Comparison of ENCODE assay signal across 13 mouse cellular contexts in genomic region chr6:122743353-122743752, GRCm38 (mm10). TPM values are rescaled to one million over a fixed set of nuclear protein-coding genes. Genes with fewer than 3 reads are reported as not detected.
DNase-seq lines count a peak whose midpoint lies in the region; ATAC-seq and TF ChIP-seq lines count a peak whose summit lies in the region.
"Had no signal": no experiment of that assay in that cellular context is flagged by ENCODE, and none has a peak within 500 bp of the region (broad histone marks: within the 10 kb centered on the region; RNA-seq: fewer than 3 reads in every experiment).

No protein-coding gene starts in this region.

- no peaks in the 10 kb centered on the region for H3K9me3 ChIP-seq in embryonic facial prominence, embryonic 13.5 days
- no peaks in the 10 kb centered on the region for H3K9me3 ChIP-seq in embryonic facial prominence, embryonic 10.5 days
- H3K9me3 ChIP-seq in hindbrain, postnatal 0 days (ENCODE audit: low read length) = no peaks in the 10 kb centered on the region
- no peaks in the 10 kb centered on the region for H3K9me3 ChIP-seq in intestine, embryonic 15.5 days
- H3K9me3 ChIP-seq: G1E; liver, embryonic 15.5 days had no signal

- DNase-seq in embryonic facial prominence, embryonic 10.5 days (ENCODE audit: low spot score) = no peak
- DNase-seq in thymus, postnatal 14 days = peak; percentile 36
- DNase-seq in thymus, postnatal 10 days (ENCODE audit: low spot score in 2 of 2) = no peak
- peak; percentile 11 for DNase-seq in hindbrain, postnatal 0 days (ENCODE audit: low spot score)
- DNase-seq in yolk sac, embryonic 10.5 days (ENCODE audit: low spot score) = peak; percentile 71
- no peak for DNase-seq in layer of hippocampus, adult 9-11 months
- DNase-seq: adrenal gland, postnatal 10 days; kidney, adult 11 months had no signal

- TF ChIP-seq CTCF in hindbrain, postnatal 0 days (IDR thresholded peaks at IDR 0.05; ENCODE audit: low read depth) = no peak

- 15% methylated on average over 11 of the region's 11 CpGs for WGBS in embryonic facial prominence, embryonic 13.5 days
- WGBS in embryonic facial prominence, embryonic 10.5 days = 14% methylated on average over 11 of the region's 11 CpGs
- 24% methylated on average over 11 of the region's 11 CpGs for WGBS in hindbrain, postnatal 0 days
- WGBS in intestine, embryonic 15.5 days = 34% methylated on average over 11 of the region's 11 CpGs

- H3K27me3 ChIP-seq in embryonic facial prominence, embryonic 13.5 days = peaks cover 54% of the 10 kb centered on the region
- peaks cover 57% of the 10 kb centered on the region for H3K27me3 ChIP-seq in embryonic facial prominence, embryonic 10.5 days (replicated peaks; ENCODE audit: low read depth, poor library complexity, severe bottlenecking)
- no peaks in the 10 kb centered on the region for H3K27me3 ChIP-seq in hindbrain, postnatal 0 days (ENCODE audit: insufficient read depth, low read length)
- H3K27me3 ChIP-seq in intestine, embryonic 15.5 days (replicated peaks) = 0 out of 2 replicates have a peak, but pooled peaks cover 3% of the 10 kb centered on the region

- no peak for ATAC-seq in embryonic facial prominence, embryonic 13.5 days (ENCODE audit: insufficient number of reproducible peaks, insufficient read depth, low FRiP score, low TSS enrichment, low read depth)
- ATAC-seq in hindbrain, postnatal 0 days = peak; percentile 39; the same call in 1 of the 2 replicates
- no peak for ATAC-seq in intestine, embryonic 15.5 days

- H3K9ac ChIP-seq in embryonic facial prominence, embryonic 13.5 days = no peak overlapping the region
- H3K9ac ChIP-seq in hindbrain, postnatal 0 days (replicated peaks; ENCODE audit: low read length) = no peak overlapping the region
- H3K9ac ChIP-seq in intestine, embryonic 15.5 days = no peak overlapping the region
- H3K9ac ChIP-seq: liver, embryonic 15.5 days had no signal

- no peak overlapping the region for H3K4me3 ChIP-seq in embryonic facial prominence, embryonic 13.5 days
- H3K4me3 ChIP-seq in embryonic facial prominence, embryonic 10.5 days = no peak overlapping the region
- H3K4me3 ChIP-seq in hindbrain, postnatal 0 days (ENCODE audit: low read length) = no peak overlapping the region
- no peak overlapping the region for H3K4me3 ChIP-seq in intestine, embryonic 15.5 days (replicated peaks)
- H3K4me3 ChIP-seq: liver, embryonic 15.5 days had no signal

- peaks cover 19% of the 10 kb centered on the region for H3K4me1 ChIP-seq in embryonic facial prominence, embryonic 13.5 days
- H3K4me1 ChIP-seq in embryonic facial prominence, embryonic 10.5 days = peaks cover 25% of the 10 kb centered on the region
- 0 out of 2 replicates have a peak, but pooled peaks cover 7% of the 10 kb centered on the region for H3K4me1 ChIP-seq in hindbrain, postnatal 0 days (ENCODE audit: insufficient read depth, low read length)
- H3K4me1 ChIP-seq in intestine, embryonic 15.5 days (replicated peaks) = 0 out of 2 replicates have a peak, but pooled peaks cover 9% of the 10 kb centered on the region

- no peak overlapping the region for H3K27ac ChIP-seq in embryonic facial prominence, embryonic 13.5 days
- H3K27ac ChIP-seq in embryonic facial prominence, embryonic 10.5 days (replicated peaks) = no peak overlapping the region
- no peak overlapping the region for H3K27ac ChIP-seq in hindbrain, postnatal 0 days
- no peak overlapping the region for H3K27ac ChIP-seq in intestine, embryonic 15.5 days
- H3K27ac ChIP-seq: liver, embryonic 15.5 days; stomach, postnatal 0 days had no signal

- H3K36me3 ChIP-seq in embryonic facial prominence, embryonic 13.5 days = no peaks in the 10 kb centered on the region
- H3K36me3 ChIP-seq in embryonic facial prominence, embryonic 10.5 days (replicated peaks) = no peaks in the 10 kb centered on the region
- H3K36me3 ChIP-seq in hindbrain, postnatal 0 days (ENCODE audit: insufficient read depth, low read length) = no peaks in the 10 kb centered on the region
- H3K36me3 ChIP-seq in intestine, embryonic 15.5 days = no peaks in the 10 kb centered on the region
- H3K36me3 ChIP-seq: liver, embryonic 15.5 days had no signal

- 0 out of 2 replicates have a peak overlapping the region, but pooled peaks have one; percentile 74 for H3K4me2 ChIP-seq in embryonic facial prominence, embryonic 13.5 days
- peak overlapping the region; percentile 8; the same call in 1 of the 2 replicates for H3K4me2 ChIP-seq in hindbrain, postnatal 0 days (ENCODE audit: low read depth, low read length)
- no peak overlapping the region for H3K4me2 ChIP-seq in intestine, embryonic 15.5 days (replicated peaks)

RNA-seq across cellular contexts. Expression of gene Nanog, which starts 36.1 kb away (rescaled TPM):
- 0.27 and 0.51 TPM in 2 replicates for polyA plus RNA-seq in embryonic facial prominence, embryonic 13.5 days (2015; fragmentation: Nextera tagmentation; extraction: Ambion mirVana)
- polyA plus RNA-seq in embryonic facial prominence, embryonic 10.5 days (2016; fragmentation: Nextera tagmentation; extraction: Ambion mirVana) = 0.26 TPM in 1 of 2 replicates, not detected in the other
- total RNA-seq in hindbrain, postnatal 0 days (2014; rRNA removed) = not detected in 2 replicates
- 0.15 and 0.16 TPM in 2 replicates for polyA plus RNA-seq in hindbrain, postnatal 0 days (2015; fragmentation: Nextera tagmentation; extraction: Ambion mirVana)
- 0.20 and 0.21 TPM in 2 replicates for polyA plus RNA-seq in intestine, embryonic 15.5 days (2015; fragmentation: Nextera tagmentation; extraction: Ambion mirVana)
- total RNA-seq: adrenal gland, postnatal 10 days had no signal
- polyA plus RNA-seq: G1E; liver, embryonic 15.5 days had no signal

RNA-seq across cellular contexts. Expression of gene Slc2a3, which starts 58.1 kb away (rescaled TPM):
- 37.0 and 38.4 TPM in 2 replicates for polyA plus RNA-seq in embryonic facial prominence, embryonic 13.5 days (2015; fragmentation: Nextera tagmentation; extraction: Ambion mirVana)
- polyA plus RNA-seq in embryonic facial prominence, embryonic 10.5 days (2016; fragmentation: Nextera tagmentation; extraction: Ambion mirVana) = 55.4 and 68.4 TPM in 2 replicates
- total RNA-seq in hindbrain, postnatal 0 days (2014; rRNA removed) = 108 and 129 TPM in 2 replicates
- polyA plus RNA-seq in hindbrain, postnatal 0 days (2015; fragmentation: Nextera tagmentation; extraction: Ambion mirVana) = 48.9 and 49.7 TPM in 2 replicates
- polyA plus RNA-seq in intestine, embryonic 15.5 days (2015; fragmentation: Nextera tagmentation; extraction: Ambion mirVana) = 11.3 and 13.4 TPM in 2 replicates

Comparison
In these comparisons a context has a peak if more than half of its experiments do, and no peak if none do; other contexts are left out.
1. DNase-seq: peak in thymus, postnatal 14 days (single experiment), hindbrain, postnatal 0 days (single experiment) and yolk sac, embryonic 10.5 days (single experiment); none in embryonic facial prominence, embryonic 10.5 days (single experiment), thymus, postnatal 10 days (0 of 2) and layer of hippocampus, adult 9-11 months (single experiment).